Mouse (Mus musculus) adrenal gland, postnatal 36 days (tissue): ENCODE results near the gene Eci3. TPM values are rescaled to one million over a fixed set of nuclear protein-coding genes. Genes with fewer than 3 reads are reported as not detected.
A peak's percentile ranks its signal among the peaks of the same experiment; 100 is the strongest.

Experiments
- DNase-seq, 2 experiments: peaks; one replicate each; pipeline ENCODE4 v3.0.0; 2021; ENCODE audit warnings: mixed read lengths in 1 of 2
- total RNA-seq, 2 experiments: library from RNA; stranded (reverse); gene quantifications; 2 replicates each; pipeline ENCODE4 v1.2.3; 2021

Gene Eci3
- total RNA-seq, 2 experiments from 2014 or later: 2.0 to 2.1 TPM

GRCm38 (mm10) chr13:34934931-34935644, 28.5 kb downstream of the Eci3 start:
- DNase-seq: no peak

DNA sequence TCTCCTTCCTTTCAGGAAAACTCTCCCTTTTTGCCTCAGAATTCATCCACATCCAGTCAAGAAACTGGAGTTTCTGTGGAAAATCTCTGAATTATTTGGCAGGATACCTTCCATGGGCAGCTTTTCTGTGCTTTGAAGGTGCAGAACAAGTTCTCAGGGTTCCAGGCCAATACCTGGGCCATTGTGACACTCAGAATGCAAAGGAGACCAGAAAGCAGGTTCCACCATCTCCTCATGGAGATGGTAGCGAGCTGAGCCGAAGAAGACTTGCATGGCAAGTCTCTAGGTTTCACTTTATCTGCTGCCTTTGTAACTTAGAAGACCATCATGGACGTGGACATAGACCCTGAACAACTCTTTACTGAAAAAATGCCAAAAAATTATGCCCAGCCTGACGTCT, 39.4 kb downstream of the Eci3 start, which contains the start of the genes Fam217a and 4933417A18Rik:
Fam217a (minus strand) TSS at position 101 of the 400 bp plus-strand sequence.
4933417A18Rik (plus strand) TSS at position 200 of the 400 bp plus-strand sequence.
- DNase-seq: no peak

DNA sequence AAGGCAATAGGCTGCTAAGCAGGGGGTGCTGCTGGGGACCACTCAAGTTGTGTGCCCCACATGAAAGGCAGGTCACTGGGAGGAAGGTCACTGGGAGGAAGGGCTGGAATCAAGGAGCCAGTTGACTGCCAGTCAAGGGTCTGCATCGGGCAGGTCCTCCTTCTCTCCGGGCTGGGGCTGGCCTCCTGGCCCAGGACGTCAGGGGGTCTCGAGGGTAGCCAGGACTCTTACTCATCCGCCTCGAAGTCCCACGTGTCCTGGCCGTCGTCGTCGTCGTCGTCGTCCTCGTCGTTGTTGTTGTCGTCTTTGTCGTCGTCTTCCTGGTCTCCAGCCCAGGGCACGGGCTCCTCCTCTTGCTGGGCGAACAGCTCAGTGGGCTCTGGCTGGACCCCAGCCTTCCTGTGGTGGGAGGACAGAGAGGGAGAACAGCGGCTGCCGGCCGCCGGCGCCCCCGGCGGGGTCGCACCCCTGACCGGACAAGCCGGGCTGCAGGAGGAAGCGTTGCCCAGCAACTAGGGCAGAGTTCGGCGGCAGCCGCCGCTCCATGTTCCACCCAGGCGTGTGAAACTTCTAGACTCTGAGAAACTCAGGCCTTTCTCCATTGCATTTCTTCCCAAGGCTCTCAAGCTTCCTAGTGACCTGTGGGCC, 47.0 kb downstream of the Eci3 start:
- peak; percentile 14 to 30 for DNase-seq

DNA sequence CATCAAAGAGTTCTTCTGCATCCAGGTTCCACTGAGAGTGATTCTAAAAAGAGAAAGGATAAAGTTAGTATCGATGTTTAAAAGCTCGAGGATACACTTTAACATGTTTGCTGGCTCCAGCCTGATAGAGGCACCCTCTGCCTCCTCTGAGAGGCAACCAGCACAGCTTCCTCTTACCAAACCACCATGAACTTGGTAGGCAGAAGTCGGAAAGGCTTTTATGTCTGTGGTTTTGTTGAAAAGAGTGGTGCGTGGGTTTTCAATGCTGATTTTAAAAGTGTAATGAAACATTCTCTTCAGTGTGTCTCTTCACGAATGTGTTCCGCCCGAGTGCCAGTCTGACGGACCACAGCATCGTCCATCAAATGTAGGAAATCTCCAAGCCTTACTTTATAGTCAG, 49.0 kb downstream of the Eci3 start:
- DNase-seq: no peak

Other genes with a start within 250 kb of the Eci3 start
- not detected for gene Fam50b, start 229.0 kb downstream of the Eci3 start, total RNA-seq
- 10 to 100 TPM; 76.2 to 94.2 TPM for gene Prpf4b, start 88.5 kb downstream of the Eci3 start, total RNA-seq
- gene Fam217a, start 39.5 kb downstream of the Eci3 start, total RNA-seq: 1 to 10 TPM in 1 of 2 experiments, under 1 TPM in 1; 0.76 to 1.4 TPM
- not detected for gene 4933417A18Rik, start 39.4 kb downstream of the Eci3 start, total RNA-seq
- gene Eci2, start 63.3 kb upstream of the Eci3 start, total RNA-seq: 100 to 1,000 TPM; 110 to 129 TPM